Mouse (Mus musculus) right cerebral cortex, postnatal 25 days (tissue): Measurements from ENCODE around the gene Cltrn.

Source experiments
- DNase-seq: peaks from one replicate; pipeline ENCODE4 v3.0.0; 2022

The Cltrn gene

DNA sequence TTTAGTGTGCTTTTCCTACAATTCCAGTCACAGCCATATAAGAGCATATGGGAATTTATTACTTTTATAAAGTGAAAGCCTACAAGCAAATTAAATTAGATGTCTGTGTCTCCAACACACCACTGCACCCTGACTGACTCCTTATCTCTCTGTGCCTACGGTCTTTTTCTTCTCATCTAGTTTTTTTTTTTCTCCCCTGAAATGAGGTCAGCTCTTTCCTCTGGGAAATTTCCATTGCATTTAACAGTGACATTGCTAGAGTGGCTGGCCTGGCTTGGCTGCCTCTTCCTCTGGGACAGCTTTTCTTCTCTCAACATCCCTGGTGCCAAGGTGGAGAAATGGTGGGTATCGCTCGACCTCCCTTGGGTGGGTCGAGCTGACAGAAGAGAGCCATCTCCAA is at the start of gene Cltrn:
Gene Cltrn (plus strand): TSS at position 249 of the 400 bp plus-strand sequence.
- no peak for DNase-seq

DNA sequence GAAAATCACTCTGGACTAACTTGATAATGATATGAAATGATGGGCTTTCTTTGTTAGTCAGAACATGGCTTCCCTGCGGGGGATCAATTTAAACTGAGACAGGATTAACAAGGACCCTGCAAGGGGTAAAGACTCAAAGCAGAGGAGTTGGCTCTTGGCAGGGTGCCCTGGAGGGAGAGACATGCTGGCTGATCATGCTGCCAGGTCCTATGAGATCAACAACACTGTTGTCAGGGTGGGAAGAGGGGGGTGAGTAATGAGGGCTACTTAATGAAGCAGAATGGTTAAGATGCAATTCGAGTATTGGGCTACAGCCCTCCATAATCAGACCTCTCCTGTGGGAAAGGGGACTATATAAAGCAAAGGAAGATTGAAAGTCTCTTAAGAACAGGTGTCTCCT is 49.7 kb upstream of the Cltrn start:
- DNase-seq = no peak

GRCm38 (mm10) chrX:164042069-164042468 is 46.6 kb upstream of the Cltrn start:
- peak; percentile 64 for DNase-seq

DNA sequence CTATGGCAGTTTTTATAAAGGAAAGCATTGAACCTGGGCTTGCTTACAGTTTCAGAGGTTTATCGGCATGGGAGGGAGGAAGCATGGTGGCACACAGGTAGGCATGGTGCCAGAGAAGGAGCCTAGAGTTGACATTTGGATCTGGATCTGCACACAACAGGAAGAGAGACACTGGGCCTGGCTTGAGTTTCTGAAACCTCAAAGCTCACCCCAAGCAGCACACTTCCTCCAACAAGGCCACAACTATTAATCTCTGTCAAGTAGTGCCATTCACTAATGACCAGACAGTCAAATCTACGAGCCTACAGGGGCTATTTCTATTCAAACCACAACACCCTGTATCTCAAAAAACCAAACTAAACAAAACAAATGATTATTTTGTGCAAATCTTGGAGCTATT is 41.9 kb upstream of the Cltrn start:
- no peak for DNase-seq

- no peak for DNase-seq
Measured at GRCm38 (mm10) chrX:164055726-164056125, 32.9 kb upstream of the Cltrn start.

DNA sequence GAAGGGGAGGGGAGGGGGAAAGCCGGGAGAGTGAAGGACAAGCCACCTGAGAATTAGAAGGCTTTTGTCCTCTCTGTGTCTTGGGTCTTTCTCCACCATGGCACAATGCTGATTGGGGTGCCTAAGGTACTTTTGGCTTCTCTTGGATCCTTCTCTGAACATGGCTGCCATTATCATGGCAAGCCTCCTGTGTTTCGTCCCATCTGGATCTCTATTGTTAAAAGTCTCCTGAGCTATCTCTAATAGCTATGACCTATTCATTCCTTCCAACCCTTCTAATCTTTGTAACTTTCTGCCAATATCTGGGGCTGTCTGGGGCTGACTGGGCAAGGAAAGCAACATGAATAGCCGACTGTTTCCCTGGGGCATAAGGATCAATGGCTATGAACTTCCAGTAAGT is 30.1 kb upstream of the Cltrn start:
- DNase-seq = no peak

DNA sequence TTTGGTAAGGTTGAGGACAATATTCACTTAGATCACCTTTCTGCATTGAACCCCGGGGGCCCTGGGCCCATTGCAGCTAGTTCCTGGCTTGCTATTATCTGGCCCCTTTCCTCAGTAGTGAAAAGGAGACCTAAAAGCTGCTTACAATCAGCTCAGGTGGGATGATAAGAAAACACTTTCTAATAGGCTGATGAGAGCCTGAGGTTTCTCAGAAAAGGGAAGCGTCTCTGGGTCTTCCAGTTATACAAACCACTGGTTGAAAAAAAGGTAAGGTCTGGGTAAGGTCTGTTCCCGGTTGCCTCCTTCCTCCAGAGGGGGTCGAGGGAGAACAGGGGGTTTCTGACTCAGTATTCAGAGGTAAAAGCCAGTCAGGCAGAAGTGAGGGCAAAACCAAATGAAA is 29.6 kb upstream of the Cltrn start:
- DNase-seq = no peak

- peak; percentile 12 for DNase-seq
Measured at GRCm38 (mm10) chrX:164066185-164066584, 22.4 kb upstream of the Cltrn start.

GRCm38 (mm10) chrX:164068968-164069367 is 19.7 kb upstream of the Cltrn start:
- DNase-seq = no peak

- peak; percentile 88 for DNase-seq
Measured at GRCm38 (mm10) chrX:164076040-164076775, 12.4 kb upstream of the Cltrn start, which contains the start of gene Siah1b. Gene Siah1b (minus strand): TSS chrX:164076493.

GRCm38 (mm10) chrX:164082030-164082429 is 6.6 kb upstream of the Cltrn start:
- no peak for DNase-seq

DNA sequence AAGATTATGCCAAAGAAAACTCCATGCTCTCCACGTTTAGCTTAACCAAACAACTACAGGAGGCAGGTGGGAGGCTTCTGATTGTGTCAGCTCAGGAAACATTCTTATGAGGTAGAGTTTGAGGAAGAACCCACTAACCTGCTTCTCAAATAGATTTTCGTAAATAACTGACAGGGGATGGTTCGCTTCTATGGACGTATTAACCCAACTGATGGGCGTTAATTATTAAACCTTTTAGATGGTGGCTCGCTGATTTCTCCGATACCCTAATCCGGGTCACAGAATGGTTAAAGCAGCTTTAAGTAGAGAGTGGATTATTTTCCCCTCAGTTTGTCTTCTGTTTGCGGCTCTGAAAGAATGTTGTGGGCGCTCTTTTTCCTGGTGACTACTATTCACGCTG is 1.3 kb downstream of the Cltrn start:
- DNase-seq = no peak

DNA sequence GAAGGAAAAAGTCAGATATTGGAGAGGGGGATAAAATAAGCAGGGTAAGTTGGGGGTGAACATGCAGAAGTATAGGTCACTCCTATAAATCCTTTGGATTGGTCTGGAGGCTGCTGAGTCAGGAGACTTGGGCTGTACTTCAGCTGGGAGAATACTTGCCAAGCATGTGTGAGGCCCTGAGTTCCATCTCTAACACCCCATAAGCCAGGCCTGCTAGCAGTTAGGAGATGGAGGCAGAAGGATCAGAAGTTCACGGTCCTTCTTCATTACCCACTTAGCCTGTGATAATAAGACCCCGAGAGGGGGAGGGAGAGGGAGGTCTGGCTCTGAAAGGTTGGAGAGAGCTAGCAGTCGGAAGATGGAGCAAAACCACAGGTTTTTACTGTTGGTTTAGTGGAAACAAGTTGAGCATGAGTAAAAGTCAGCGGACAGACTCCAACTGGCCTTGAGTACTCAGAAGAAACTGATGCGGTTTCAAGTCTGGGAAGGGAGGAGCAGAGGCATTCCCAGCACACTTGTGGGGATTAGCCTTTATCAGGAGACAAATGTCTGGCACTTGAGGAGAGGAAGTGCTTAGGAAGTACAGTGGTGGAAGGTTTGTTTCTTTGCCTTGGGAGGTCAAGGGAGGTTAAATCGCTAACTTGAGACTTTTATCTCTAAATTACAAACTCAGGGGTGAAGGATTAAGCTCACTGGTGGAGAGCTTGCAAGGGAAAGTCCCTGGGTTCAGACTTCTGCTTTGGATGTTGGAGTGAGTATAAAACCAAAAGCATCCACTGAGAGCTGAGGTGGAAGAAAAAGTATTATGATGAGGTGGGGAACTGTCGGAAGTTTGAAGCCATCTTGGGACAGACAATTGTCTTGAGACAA is 3.9 kb downstream of the Cltrn start:
- DNase-seq = no peak

DNA sequence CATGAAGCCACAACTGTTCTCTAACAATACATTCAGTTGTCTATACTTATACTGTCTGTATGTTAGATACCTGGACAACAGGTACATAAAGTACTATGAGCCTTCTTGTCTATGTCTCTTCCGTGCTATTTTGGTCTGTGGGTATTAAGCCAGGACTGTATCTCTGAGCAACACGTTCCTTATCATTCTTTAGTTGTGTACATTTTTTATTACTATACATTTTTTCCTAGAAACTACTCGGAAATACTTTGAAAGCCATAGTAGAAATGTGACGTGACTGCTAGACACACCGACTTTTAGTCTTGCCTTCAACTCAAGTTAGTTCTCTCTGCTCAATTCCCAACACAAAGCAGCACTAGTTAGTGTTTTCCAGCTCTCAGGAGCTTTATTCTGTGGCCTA is 4.8 kb downstream of the Cltrn start:
- DNase-seq = no peak

DNA sequence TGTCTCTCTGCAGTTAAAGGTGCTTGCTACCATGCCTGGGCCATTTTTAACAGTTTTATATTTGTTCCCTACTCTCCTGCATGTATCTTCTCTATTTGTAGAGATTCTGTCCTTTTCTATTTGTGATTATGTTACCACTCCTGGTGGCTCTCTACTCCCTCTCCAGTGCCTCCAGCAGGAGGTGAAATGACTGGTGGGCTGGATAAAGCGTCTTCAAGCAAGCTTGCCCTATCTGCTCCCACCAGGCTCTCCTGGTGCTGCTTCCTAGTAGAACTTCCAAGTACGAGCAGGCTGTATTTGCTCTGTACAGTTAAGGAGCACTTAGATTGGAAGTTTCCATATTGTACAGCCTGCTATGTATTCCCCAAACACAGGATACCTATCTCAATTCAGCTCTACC is 7.2 kb downstream of the Cltrn start:
- no peak for DNase-seq

GRCm38 (mm10) chrX:164101483-164101882 is 12.9 kb downstream of the Cltrn start:
- no peak for DNase-seq

DNA sequence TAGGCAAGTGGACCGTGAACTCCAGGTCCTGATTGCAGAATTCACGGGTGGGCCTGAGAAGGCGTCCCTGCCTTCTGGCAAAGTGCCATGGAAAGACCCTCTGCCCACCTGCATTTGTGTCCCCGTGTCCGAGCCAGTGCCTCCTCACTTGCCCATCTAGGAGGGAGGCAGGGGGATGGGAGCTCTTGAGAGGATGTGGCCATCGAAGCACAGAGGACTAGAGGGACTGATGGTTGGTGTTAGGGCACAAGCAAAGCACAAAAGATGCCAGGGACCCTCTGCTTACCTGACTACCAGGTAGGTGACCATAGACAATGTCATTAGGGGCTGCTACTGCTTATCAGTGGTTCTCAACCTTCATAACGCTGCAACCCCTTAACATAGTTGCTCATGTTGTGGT is 13.6 kb downstream of the Cltrn start:
- DNase-seq = no peak

GRCm38 (mm10) chrX:164102656-164103055 is 14.0 kb downstream of the Cltrn start:
- no peak for DNase-seq

DNA sequence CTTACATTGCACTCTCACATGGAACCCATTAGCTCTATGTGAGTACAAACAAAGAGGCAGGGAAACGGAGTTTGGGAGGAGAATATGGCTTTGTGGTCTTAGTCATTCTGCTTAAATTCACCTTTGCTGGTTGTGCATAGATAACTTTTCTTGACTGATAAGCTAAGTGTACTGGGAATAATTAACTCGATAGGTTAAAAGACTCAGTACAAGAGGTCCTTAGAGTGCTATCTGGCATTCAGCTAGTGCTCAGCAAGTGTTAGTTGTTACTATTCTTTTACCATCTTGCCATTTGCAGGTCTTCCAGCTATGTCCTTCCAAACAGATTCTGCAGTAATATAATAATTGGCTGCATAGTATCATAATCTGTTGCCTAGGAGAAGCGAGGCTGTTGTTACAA is 22.5 kb downstream of the Cltrn start:
- no peak for DNase-seq

DNA sequence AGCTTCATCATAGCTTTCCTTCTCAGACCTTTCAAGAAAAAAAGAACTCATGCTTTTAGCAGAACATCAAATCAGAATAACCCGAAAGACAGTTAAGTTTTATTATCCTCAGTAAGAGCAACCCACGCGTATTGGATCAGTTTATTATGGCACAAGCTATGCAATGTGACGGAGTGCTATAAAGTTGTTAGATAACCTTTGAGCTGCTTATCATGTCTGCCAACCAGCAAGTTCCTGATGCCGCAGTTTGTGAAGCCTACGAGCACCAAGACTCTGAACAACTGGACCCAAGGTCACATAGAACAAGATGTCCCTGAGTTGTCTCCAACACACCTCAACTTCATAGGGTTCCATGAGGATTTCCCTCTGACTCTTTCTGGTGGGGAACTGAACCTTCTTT is 25.1 kb downstream of the Cltrn start:
- DNase-seq = no peak

GRCm38 (mm10) chrX:164123942-164124341 is 35.3 kb downstream of the Cltrn start:
- no peak for DNase-seq

GRCm38 (mm10) chrX:164133531-164133930 is 44.9 kb downstream of the Cltrn start:
- no peak for DNase-seq

DNA sequence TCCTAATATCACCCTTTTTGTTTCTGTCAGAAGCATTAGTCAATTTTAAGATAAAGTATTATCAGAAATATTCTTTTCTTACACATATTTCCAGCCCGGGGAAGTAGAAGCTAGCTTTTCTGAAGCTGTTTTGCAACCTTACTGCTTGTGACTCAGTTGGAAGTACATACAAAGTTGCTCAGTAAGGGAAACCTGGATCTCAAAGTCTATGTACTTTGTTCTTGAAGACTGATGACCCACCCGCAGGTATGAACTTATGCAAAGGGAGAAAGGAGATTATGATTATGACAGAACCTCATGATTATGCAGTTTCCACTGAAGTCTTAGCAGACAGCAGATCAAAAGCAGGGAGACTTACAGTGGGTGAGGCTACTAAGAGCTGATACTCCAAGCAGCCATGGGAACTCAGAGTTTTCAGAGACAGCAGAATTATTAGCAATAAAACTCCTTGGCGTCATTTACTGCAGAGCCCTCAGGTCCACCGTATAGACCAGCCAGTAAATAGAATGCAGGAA is 46.7 kb downstream of the Cltrn start:
- DNase-seq = no peak

DNA sequence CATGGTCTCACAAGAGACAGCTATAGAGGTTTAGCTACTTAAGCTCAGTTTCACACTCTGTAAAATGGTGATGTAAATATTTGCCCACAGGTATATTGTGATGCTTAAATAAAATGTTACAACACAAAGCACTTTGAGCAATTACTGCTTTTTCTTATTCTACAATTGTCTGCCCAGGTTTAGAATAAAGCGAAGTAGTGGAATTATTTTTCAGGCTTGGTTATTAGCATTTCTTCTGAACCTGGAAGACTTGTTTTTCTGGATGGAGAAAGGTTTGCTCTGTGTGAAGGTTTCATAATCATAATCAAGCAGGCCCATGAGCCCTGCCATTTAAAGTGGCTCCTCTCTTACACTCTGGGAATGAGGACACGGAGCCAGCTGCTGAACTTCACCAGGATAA is 50.4 kb downstream of the Cltrn start, which contains the start of gene Ace2:
Gene Ace2 (plus strand): TSS at position 301 of the 400 bp plus-strand sequence.
- DNase-seq = no peak
